Mouse (Mus musculus) MEL (cell line): ENCODE results near the gene Lmo2. TPM values are rescaled to one million over a fixed set of nuclear protein-coding genes. Genes with fewer than 3 reads are reported as not detected.

ENCODE experiments used
- DNase-seq: peaks from one replicate; pipeline ENCODE4 v3.0.0; 2011; ENCODE audit warnings: low read depth, low spot score
- H3K27ac ChIP-seq: 2 replicates; pipeline ENCODE4 v1.5.1; 2012; ENCODE audit warnings: low read depth, mild to moderate bottlenecking, control low read depth, low read length, moderate library complexity; ENCODE audit not compliant: control insufficient read depth
- H3K27me3 ChIP-seq, 2 experiments: fragments of 150-350 bp in 1 of 2; sonication (generic) in 1 of 2; 2 replicates each; pipeline ENCODE4 v1.6.1; 2012; ENCODE audit warnings: low read length in 2 of 2, mild to moderate bottlenecking in 2 of 2, improper control_type of control experiment in 1 of 2, moderate library complexity in 1 of 2; ENCODE audit not compliant: insufficient read depth in 2 of 2, control insufficient read depth in 1 of 2
- H3K36me3 ChIP-seq, 2 experiments: 2 replicates each; pipeline ENCODE4 v1.6.1; 2012 to 2014; ENCODE audit warnings: low read length in 2 of 2, improper control_type of control experiment in 1 of 2, inconsistent platforms in 1 of 2, mild to moderate bottlenecking in 1 of 2; ENCODE audit not compliant: insufficient read depth in 2 of 2, control insufficient read depth in 1 of 2
- H3K4me1 ChIP-seq, 2 experiments: fragments of 150-350 bp in 1 of 2; sonication (generic) in 1 of 2; 2 replicates each; pipeline ENCODE4 v1.6.1; 2012; ENCODE audit warnings: low read length in 2 of 2, improper control_type of control experiment in 1 of 2, mild to moderate bottlenecking in 1 of 2; ENCODE audit not compliant: insufficient read depth in 2 of 2, control insufficient read depth in 1 of 2
- H3K4me3 ChIP-seq, 2 experiments: fragments of 150-350 bp in 1 of 2; sonication (generic) in 1 of 2; 2 replicates each; pipeline ENCODE4 v1.5.1; 2012; ENCODE audit warnings: low read depth in 2 of 2, low read length in 2 of 2, mild to moderate bottlenecking in 2 of 2, moderate library complexity in 2 of 2, control low read depth in 1 of 2, improper control_type of control experiment in 1 of 2; ENCODE audit not compliant: control insufficient read depth in 1 of 2, insufficient read depth in 1 of 2
- H3K79me2 ChIP-seq: 2 replicates; pipeline ENCODE4 v1.6.1; 2012; ENCODE audit warnings: mild to moderate bottlenecking, low read length, moderate library complexity; ENCODE audit not compliant: control insufficient read depth, poor library complexity, insufficient read depth
- H3K9ac ChIP-seq: 2 replicates; pipeline ENCODE4 v1.6.1; 2012; ENCODE audit warnings: low read depth, mild to moderate bottlenecking, control low read depth, low read length, moderate library complexity; ENCODE audit not compliant: control insufficient read depth, poor library complexity, severe bottlenecking
- H3K9me3 ChIP-seq: fragments of 150-350 bp; sonication (generic); replicated peaks from 2 replicates; pipeline ENCODE4 v1.6.1; 2012; ENCODE audit warnings: mild to moderate bottlenecking, low read length, improper control_type of control experiment, moderate library complexity; ENCODE audit not compliant: insufficient read depth
- CHD1 ChIP-seq: IDR thresholded peaks from 2 replicates; pipeline ENCODE4 v1.6.1; 2012; ENCODE audit warnings: low read depth, mild to moderate bottlenecking, inconsistent platforms, low read length, improper control_type of control experiment
- CHD2 ChIP-seq: IDR thresholded peaks from 2 replicates; pipeline ENCODE4 v1.6.1; 2011; ENCODE audit warnings: low read length, improper control_type of control experiment
- E2F4 ChIP-seq: IDR thresholded peaks from 2 replicates; pipeline ENCODE4 v1.6.1; 2011; ENCODE audit warnings: low read depth, low read length, improper control_type of control experiment, borderline replicate concordance
- ELF1 ChIP-seq: IDR thresholded peaks from 2 replicates; pipeline ENCODE4 v1.6.1; 2014; ENCODE audit warnings: low read depth, mild to moderate bottlenecking, inconsistent platforms, low read length, improper control_type of control experiment, moderate library complexity
- ETS1 ChIP-seq: IDR thresholded peaks from 2 replicates; pipeline ENCODE4 v1.6.1; 2012; ENCODE audit warnings: low read depth, mild to moderate bottlenecking, inconsistent platforms, low read length, improper control_type of control experiment, moderate library complexity
- GABPA ChIP-seq: IDR thresholded peaks from 2 replicates; pipeline ENCODE4 v1.6.1; 2012; ENCODE audit warnings: low read depth, mild to moderate bottlenecking, inconsistent platforms, low read length, improper control_type of control experiment, moderate library complexity
- JUND ChIP-seq: IDR thresholded peaks from 2 replicates; pipeline ENCODE4 v1.6.1; 2011; ENCODE audit warnings: low read depth, mild to moderate bottlenecking, improper control_type of control experiment, low read length
- KAT2A ChIP-seq: conservative IDR thresholded peaks from 2 replicates; pipeline ENCODE4 v1.6.1; 2012; ENCODE audit warnings: low read depth, low read length, improper control_type of control experiment, inconsistent platforms
- MAFK ChIP-seq: IDR thresholded peaks from 2 replicates; pipeline ENCODE4 v1.6.1; 2011; ENCODE audit warnings: low read depth, mild to moderate bottlenecking, low read length, improper control_type of control experiment, borderline replicate concordance
- MAX ChIP-seq: IDR thresholded peaks from 2 replicates; pipeline ENCODE4 v1.6.1; 2011; ENCODE audit warnings: low read length, improper control_type of control experiment
- MAZ ChIP-seq: IDR thresholded peaks from 2 replicates; pipeline ENCODE4 v1.6.1; 2012; ENCODE audit warnings: low read depth, mild to moderate bottlenecking, inconsistent platforms, low read length, improper control_type of control experiment
- MEF2A ChIP-seq: IDR thresholded peaks from 2 replicates; pipeline ENCODE4 v1.6.1; 2014; ENCODE audit warnings: low read depth, mild to moderate bottlenecking, inconsistent platforms, low read length, improper control_type of control experiment; ENCODE audit not compliant: poor library complexity, insufficient replicate concordance, severe bottlenecking; ENCODE audit errors: extremely low read depth
- MYC ChIP-seq: IDR thresholded peaks from 2 replicates; pipeline ENCODE4 v1.6.1; 2011; ENCODE audit warnings: low read depth, mild to moderate bottlenecking, low read length, improper control_type of control experiment, moderate library complexity
- NELFE ChIP-seq: IDR thresholded peaks from 2 replicates; pipeline ENCODE4 v1.6.1; 2011; ENCODE audit warnings: low read depth, low read length, improper control_type of control experiment
- NRF1 ChIP-seq: IDR thresholded peaks from 2 replicates; pipeline ENCODE4 v1.6.1; 2014; ENCODE audit warnings: low read depth, mild to moderate bottlenecking, inconsistent platforms, low read length, improper control_type of control experiment, moderate library complexity; ENCODE audit not compliant: poor library complexity, insufficient read depth, severe bottlenecking
- POLR2A ChIP-seq, 2 experiments: IDR thresholded peaks; 2 replicates each; pipeline ENCODE4 v1.6.1; 2011 to 2012; ENCODE audit warnings: low read length in 2 of 2, mild to moderate bottlenecking in 2 of 2, control low read depth in 1 of 2, improper control_type of control experiment in 1 of 2, low read depth in 1 of 2, moderate library complexity in 1 of 2; ENCODE audit not compliant: control insufficient read depth in 1 of 2, insufficient read depth in 1 of 2, poor library complexity in 1 of 2
- POLR2AphosphoS2 ChIP-seq: IDR thresholded peaks from 2 replicates; pipeline ENCODE4 v1.6.1; 2011; ENCODE audit warnings: low read length, improper control_type of control experiment
- POLR2AphosphoS5 ChIP-seq: IDR thresholded peaks from 2 replicates; pipeline ENCODE4 v1.6.1; 2012; ENCODE audit warnings: low read depth, borderline replicate concordance, mild to moderate bottlenecking, inconsistent platforms, low read length, moderate library complexity, mixed read lengths
- RAD21 ChIP-seq: IDR thresholded peaks from 2 replicates; pipeline ENCODE4 v1.6.1; 2011; ENCODE audit warnings: mild to moderate bottlenecking, low read depth, low read length, improper control_type of control experiment
- RCOR1 ChIP-seq: IDR thresholded peaks from 2 replicates; pipeline ENCODE4 v1.6.1; 2012; ENCODE audit warnings: low read depth, mild to moderate bottlenecking, inconsistent platforms, low read length, improper control_type of control experiment
- SIN3A ChIP-seq: IDR thresholded peaks from 2 replicates; pipeline ENCODE4 v1.6.1; 2012; ENCODE audit warnings: low read length, improper control_type of control experiment, inconsistent platforms
- SMC3 ChIP-seq: IDR thresholded peaks from 2 replicates; pipeline ENCODE4 v1.6.1; 2011; ENCODE audit warnings: low read depth, low read length, improper control_type of control experiment
- TBP ChIP-seq: IDR thresholded peaks from 2 replicates; pipeline ENCODE4 v1.8.0; 2011; ENCODE audit warnings: low read depth, low read length, improper control_type of control experiment
- TCF12 ChIP-seq: IDR thresholded peaks from 2 replicates; pipeline ENCODE4 v1.6.1; 2014; ENCODE audit warnings: low read depth, mild to moderate bottlenecking, inconsistent platforms, low read length, improper control_type of control experiment, moderate library complexity
- UBTF ChIP-seq: IDR thresholded peaks from 2 replicates; pipeline ENCODE4 v1.6.1; 2012; ENCODE audit warnings: low read depth, mild to moderate bottlenecking, inconsistent platforms, low read length, improper control_type of control experiment, moderate library complexity, borderline replicate concordance; ENCODE audit not compliant: insufficient read depth
- USF1 ChIP-seq: IDR thresholded peaks from 2 replicates; pipeline ENCODE4 v1.6.1; 2014; ENCODE audit warnings: low read depth, mild to moderate bottlenecking, inconsistent platforms, low read length, improper control_type of control experiment, moderate library complexity
- USF2 ChIP-seq, 2 experiments: IDR thresholded peaks; 2 replicates each; pipeline ENCODE4 v1.6.1; 2011 to 2012; ENCODE audit warnings: improper control_type of control experiment in 2 of 2, low read length in 2 of 2, borderline replicate concordance in 1 of 2, inconsistent platforms in 1 of 2, low read depth in 1 of 2, mild to moderate bottlenecking in 1 of 2; ENCODE audit not compliant: insufficient read depth in 1 of 2
- ZC3H11A ChIP-seq: IDR thresholded peaks from 2 replicates; pipeline ENCODE4 v1.6.1; 2012; ENCODE audit warnings: low read depth, mild to moderate bottlenecking, inconsistent platforms, low read length, improper control_type of control experiment
- ZNF384 ChIP-seq: IDR thresholded peaks from 2 replicates; pipeline ENCODE4 v1.6.1; 2012; ENCODE audit warnings: low read depth, mild to moderate bottlenecking, inconsistent platforms, low read length, improper control_type of control experiment
- polyA plus RNA-seq, 2 experiments: library from polyadenylated mRNA; stranded (reverse) in 1 of 2; unstranded in 1 of 2; fragments of >175 nt in 1 of 2; fragments of >200 nt in 1 of 2; gene quantifications; 2 replicates each; pipeline versions ENCODE4 v1.2.1 to v1.2.4; 2012; ENCODE audit warnings: low replicate concordance in 2 of 2, low read depth in 1 of 2; ENCODE audit not compliant: insufficient read length in 2 of 2, insufficient read depth in 1 of 2, missing spikeins in 1 of 2
- total RNA-seq: library from RNA; depleted of rRNA; stranded (reverse); fragments of 300-350 nt; gene quantifications from 2 replicates; pipeline ENCODE4 v1.2.3, GENCODE M21; 2012

The Lmo2 gene
- total and polyA plus RNA-seq, 3 experiments, result 96.2 to 278 (median 184) TPM

DNA sequence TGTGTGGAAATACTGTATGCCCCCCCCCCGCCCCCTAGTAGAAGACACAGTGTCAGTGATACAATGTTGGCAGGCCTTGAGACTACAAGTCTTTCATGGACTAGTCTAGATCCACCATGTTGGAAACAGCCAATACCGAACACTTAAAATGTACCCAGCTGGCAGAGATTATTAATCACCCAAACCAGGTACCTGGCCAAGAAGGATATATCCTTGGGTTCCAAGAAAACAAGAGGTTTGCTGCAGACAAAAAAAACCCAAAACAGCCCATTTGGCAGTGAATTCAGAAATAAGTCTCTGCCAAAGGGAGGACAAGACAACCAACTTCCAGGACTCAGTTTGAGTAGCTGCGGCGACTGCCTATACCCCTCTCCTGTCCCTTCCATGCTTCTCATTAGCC is 66.9 kb downstream of the Lmo2 start:
- no peak overlapping the region for H3K4me3 ChIP-seq
- no peak for DNase-seq
- H3K36me3 ChIP-seq, result peaks cover 0 to 14% of the 10 kb centered on the region in 2 experiments; a peak in 2 of 4 replicates
- H3K27me3 ChIP-seq, result no peaks in the 10 kb centered on the region
- no peak overlapping the region for H3K9ac ChIP-seq
- no peaks in the 10 kb centered on the region for H3K9me3 ChIP-seq
- peaks cover 12% of the 10 kb centered on the region for H3K79me2 ChIP-seq
- no peak overlapping the region for H3K27ac ChIP-seq
- TF ChIP-seq POLR2AphosphoS5 (no peak), E2F4 (no peak), ZC3H11A (no peak), GABPA (no peak), CHD2 (no peak), MAFK (no peak), RCOR1 (no peak), MEF2A (no peak), ETS1 (no peak), MYC (no peak), TCF12 (no peak), ZNF384 (no peak), MAZ (no peak), JUND (no peak), TBP (no peak), ELF1 (no peak), POLR2A (IDR thresholded peaks at IDR 0.05; ENCODE audit: control insufficient read depth in 1 of 2, insufficient read depth in 1 of 2, low read depth in 1 of 2, low read length in 2 of 2, poor library complexity in 1 of 2) (no peak), RAD21 (no peak), NRF1 (no peak)
- peaks cover 6 to 10% of the 10 kb centered on the region in 2 experiments for H3K4me1 ChIP-seq

DNA sequence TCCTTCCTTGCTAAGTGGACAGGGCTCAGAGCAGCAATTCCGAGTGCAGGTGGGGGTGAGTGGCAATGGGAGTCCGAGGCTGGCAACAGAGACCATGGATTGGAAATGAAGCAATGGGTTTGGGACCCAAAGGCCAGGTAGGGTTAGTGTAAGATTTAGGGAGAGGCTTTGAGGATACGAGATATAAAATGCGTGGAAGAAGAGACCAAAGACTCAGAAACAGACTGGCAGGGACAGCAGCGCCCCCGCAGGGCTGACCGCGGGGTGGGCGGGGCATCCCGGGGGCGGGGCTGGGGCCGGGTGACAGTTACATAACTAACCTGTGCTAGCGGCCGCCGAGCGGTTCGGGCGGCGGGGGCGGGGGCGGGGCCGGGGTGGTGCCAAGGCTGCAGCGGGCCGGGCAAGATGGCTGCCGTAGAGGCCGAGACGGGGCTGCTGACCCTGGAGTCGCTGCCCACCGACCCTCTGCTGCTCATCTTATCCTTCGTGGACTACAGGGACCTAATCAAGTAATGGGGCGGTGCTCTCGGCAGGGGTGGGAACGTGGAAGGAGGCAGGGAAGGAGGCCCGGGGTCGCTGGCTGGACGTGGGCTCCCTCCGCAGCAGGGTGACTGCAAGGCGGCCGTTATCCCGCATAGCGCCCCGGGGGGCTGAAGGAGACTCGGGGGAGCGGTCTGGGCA is 69.8 kb downstream of the Lmo2 start, which contains the start of gene Fbxo3:
Gene Fbxo3 (plus strand): TSS at position 264 of the 681 bp plus-strand sequence.
- H3K4me3 ChIP-seq, result peak within 1 kb of the TSS; percentile 97 to 100
- H3K27ac ChIP-seq, result peak within 1 kb of the TSS; percentile 58
- TF ChIP-seq USF2 (IDR thresholded peaks at IDR 0.05; ENCODE audit: borderline replicate concordance in 1 of 2, insufficient read depth in 1 of 2, low read depth in 1 of 2, low read length in 2 of 2) (no peak), MEF2A (no peak), MAZ (no peak), USF1 (no peak), KAT2A (no peak), TCF12 (0 out of 2 replicates have a peak, but pooled peaks have one; percentile 29), ZC3H11A (no peak), TBP (0 out of 2 replicates have a peak, but pooled peaks have one; percentile 6), POLR2AphosphoS2 (0 out of 2 replicates have a peak, but pooled peaks have one; percentile 61), ELF1 (no peak), JUND (no peak), NELFE (peak; percentile 70), SIN3A (0 out of 2 replicates have a peak, but pooled peaks have one; percentile 18), RAD21 (no peak), CHD1 (no peak), UBTF (no peak), POLR2A (IDR thresholded peaks at IDR 0.05; ENCODE audit: control insufficient read depth in 1 of 2, insufficient read depth in 1 of 2, low read depth in 1 of 2, low read length in 2 of 2, poor library complexity in 1 of 2) (peak; percentile 68 to 73), SMC3 (no peak), MAX (no peak), MYC (no peak)

More for the DNA sequence above, 69.8 kb downstream of the Lmo2 start, which contains the start of gene Fbxo3:
- H3K79me2 ChIP-seq, result peaks cover 16% of the 10 kb centered on the region
- DNase-seq, result peak; percentile 92
- peaks cover 8 to 11% of the 10 kb centered on the region in 2 experiments for H3K4me1 ChIP-seq
- peak within 1 kb of the TSS; percentile 88 for H3K9ac ChIP-seq
- peaks cover 0 to 16% of the 10 kb centered on the region in 2 experiments; a peak in 2 of 4 replicates for H3K36me3 ChIP-seq
- no peaks in the 10 kb centered on the region for H3K27me3 ChIP-seq
- no peaks in the 10 kb centered on the region for H3K9me3 ChIP-seq
